Mouse (Mus musculus): ENCODE results near the gene Entr1.

Gene Entr1

DNA sequence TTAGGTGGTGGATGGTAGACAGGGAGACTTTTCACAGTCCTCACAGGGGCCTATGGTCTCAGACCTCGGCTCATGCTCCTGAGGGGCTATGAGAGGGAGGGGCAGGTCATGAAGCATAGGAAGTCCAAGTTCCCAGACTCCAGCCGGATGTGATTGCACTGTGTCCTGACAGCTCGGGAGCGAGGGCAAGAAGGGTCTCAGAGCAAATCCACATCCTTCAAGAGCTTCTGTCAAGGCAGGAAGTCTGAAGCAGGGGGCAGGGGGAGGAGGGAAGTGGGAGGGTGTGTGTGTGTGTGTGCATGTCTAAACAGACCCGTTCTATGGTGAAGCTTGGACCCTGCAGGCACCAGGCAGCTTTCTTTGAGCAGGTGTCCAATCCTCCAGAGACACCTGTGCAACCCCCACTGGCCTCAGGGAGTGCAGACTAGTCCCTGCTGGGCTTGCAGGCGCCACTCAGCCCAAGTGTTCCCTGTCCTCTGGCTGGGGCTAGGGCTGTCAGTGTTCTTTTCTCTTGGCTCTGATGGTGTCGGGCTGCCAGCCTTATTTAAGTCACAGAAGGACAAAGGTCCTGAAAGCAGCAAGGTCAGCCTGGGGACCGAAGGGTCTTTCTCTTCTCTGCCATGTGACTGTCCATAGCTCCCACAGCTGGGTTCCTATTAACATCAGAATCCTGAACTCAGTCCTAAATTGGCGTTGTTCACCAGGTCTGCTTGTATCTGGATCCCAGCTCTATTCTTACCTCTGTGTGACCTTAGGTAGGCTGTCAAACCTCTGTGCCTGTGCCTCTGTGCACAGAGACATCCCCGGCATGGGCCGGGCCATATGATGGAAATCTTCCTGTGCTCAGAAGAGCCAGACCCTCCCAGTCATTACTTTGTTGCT lies 46.3 kb downstream of the Entr1 start:
- DNase-seq (ENCODE audit: low read depth): no peak

DNA sequence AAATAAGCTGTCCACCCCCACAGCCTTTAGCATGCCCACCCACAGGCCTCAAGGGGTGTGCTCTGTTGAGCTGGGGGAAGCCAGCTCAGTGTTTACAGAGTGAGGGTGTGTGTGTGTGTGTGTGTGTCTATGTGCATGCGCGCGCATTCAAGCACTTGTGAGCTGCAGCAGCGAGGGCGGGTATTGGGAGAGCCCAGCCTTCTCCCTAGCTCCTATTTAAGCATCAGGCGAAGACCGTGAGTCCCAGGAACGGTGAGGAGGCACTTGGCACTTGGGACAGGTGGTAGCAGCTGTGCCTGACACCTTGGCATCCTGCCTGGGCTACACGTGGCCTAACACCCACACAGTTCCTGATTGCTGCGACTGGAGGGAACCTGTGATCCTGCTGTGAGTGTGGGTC lies 47.1 kb downstream of the Entr1 start:
- no peak for DNase-seq (ENCODE audit: low read depth)

DNA sequence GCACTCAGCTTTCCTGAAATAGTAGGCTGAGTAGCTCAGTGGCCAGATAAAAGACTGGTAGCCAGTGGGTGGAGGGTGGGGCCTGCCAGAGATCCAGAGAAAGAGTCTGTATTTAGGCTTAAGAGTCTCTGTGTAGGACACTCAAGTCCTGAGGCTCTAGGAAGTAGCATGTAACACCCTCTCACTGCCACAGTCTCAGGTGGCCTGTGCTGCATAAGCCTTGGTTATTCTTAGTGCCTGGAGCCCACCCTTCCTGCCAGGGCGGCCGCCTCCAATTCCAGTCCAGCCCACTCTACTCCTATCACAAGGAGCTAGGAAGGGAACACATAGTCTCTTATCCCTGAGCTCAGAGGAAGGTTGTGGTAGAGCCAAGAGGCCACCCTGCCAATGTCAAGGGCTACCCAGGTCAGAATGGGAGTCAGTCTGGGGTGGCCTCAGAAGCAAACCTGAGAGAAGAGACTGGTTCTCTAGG lies 47.6 kb downstream of the Entr1 start:
- no peak for DNase-seq (ENCODE audit: low read depth)

GRCm38 (mm10) chr2:26339204-26339551 lies 49.9 kb downstream of the Entr1 start:
- no peak for DNase-seq (ENCODE audit: low read depth)

DNA sequence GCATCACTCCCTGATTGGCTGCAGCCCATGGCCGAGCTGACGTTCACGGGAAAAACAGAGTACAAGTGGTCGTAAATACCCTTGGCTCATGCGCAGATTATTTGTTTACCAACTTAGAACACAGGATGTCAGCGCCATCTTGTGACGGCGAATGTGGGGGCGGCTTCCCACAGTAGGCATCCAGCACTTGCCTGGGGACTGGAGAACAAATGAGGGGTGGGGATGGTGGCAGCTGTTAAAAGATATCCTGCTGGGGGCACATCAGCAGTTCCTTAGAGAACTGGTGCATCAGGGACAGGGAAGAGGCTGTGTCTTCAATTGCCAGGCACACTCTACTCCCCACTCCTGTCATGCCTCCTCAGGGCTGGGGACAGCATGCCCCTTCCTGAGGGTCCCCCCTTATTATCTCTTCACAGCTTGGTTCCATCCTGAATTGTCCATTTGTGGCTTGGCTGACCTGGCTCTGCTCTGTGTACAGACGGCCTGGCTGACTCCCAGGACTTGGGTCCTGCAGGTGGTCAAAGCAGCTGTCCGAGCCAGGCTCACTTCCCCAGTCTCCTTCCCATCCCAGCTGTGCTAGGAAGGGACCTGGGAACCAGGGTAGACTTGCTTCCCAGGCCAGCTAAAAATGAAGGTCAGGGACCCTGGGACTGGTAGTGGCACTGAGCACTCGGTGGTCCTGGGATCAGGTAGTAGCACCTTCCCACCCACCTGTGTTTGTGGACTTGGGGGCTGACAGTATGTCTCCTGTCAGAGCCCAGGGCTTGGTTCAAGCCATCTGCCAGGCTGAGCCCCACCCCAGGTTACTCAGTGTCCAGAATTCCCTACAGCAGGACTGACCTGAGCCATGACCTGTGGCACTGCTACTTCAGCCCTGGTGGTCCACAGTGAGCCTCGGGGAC lies 50.6 kb downstream of the Entr1 start:
- no peak for DNase-seq (ENCODE audit: low read depth)

Data from c-Kit-positive CD71-negative TER-119-negative erythroid progenitor cells, embryonic 14.5 days (primary cell).